Mouse (Mus musculus) thymus, adult 2 months (tissue): ENCODE measurements around the gene 1600012H06Rik. TPM values are rescaled to one million over a fixed set of nuclear protein-coding genes. Genes with fewer than 3 reads are reported as not detected.
"Not testable (repeated sequence)": the region's sequence is repeated elsewhere in the genome, so short reads cannot be mapped to it uniquely, and the experiment has no call there.

Experiments used
- DNase-seq: peaks from one replicate; pipeline ENCODE4 v3.0.0; 2021
- H3K27ac ChIP-seq: fragments of 200-500 bp; 2 replicates; pipeline ENCODE4 v1.5.1; 2012; ENCODE audit warnings: low read length, control low read depth; ENCODE audit not compliant: control insufficient read depth, insufficient read depth
- H3K27me3 ChIP-seq: fragments of 200-500 bp; 2 replicates; pipeline ENCODE4 v1.6.1; 2012; ENCODE audit warnings: mild to moderate bottlenecking, low read length, moderate library complexity, mixed read lengths; ENCODE audit not compliant: control insufficient read depth, insufficient read depth
- H3K36me3 ChIP-seq: fragments of 200-500 bp; 2 replicates; pipeline ENCODE4 v1.6.1; 2012; ENCODE audit warnings: mild to moderate bottlenecking, low read length, moderate library complexity; ENCODE audit not compliant: control insufficient read depth, insufficient read depth
- H3K4me1 ChIP-seq: fragments of 200-500 bp; replicated peaks from 2 replicates; pipeline ENCODE4 v1.6.1; 2012; ENCODE audit warnings: low read length; ENCODE audit not compliant: control insufficient read depth, insufficient read depth
- H3K4me3 ChIP-seq: fragments of 200-500 bp; 2 replicates; pipeline ENCODE4 v1.5.1; 2012; ENCODE audit warnings: mild to moderate bottlenecking, low read length, control low read depth, moderate library complexity; ENCODE audit not compliant: control insufficient read depth, insufficient read depth
- CTCF ChIP-seq: fragments of 200-500 bp; IDR thresholded peaks from 2 replicates; pipeline ENCODE4 v1.5.1; 2012; ENCODE audit warnings: mild to moderate bottlenecking, control low read depth, low read length, moderate library complexity, borderline replicate concordance; ENCODE audit not compliant: control insufficient read depth, poor library complexity, insufficient read depth; ENCODE audit errors: extremely low read depth
- POLR2A ChIP-seq: fragments of 200-500 bp; IDR thresholded peaks from 2 replicates; pipeline ENCODE4 v1.6.1; 2012; ENCODE audit warnings: mild to moderate bottlenecking, low read length, control low read depth, moderate library complexity; ENCODE audit not compliant: control insufficient read depth, poor library complexity, insufficient read depth; ENCODE audit errors: extremely low read depth
- WGBS: fragments of 180-500 bp; shearing (Covaris S2); methylation state at CpG from one replicate; pipeline ENCODE4 v1.1.7; 2018; 5-methylcytosine and 5-hydroxymethylcytosine counted together
- polyA plus RNA-seq: library from polyadenylated mRNA; depleted of rRNA; stranded (reverse); fragments of >200 nt; gene quantifications from 2 replicates; pipeline ENCODE4 v1.2.3, GENCODE M21; 2012

1600012H06Rik gene
- polyA plus RNA-seq, 1 experiment = 25.8 TPM

DNA sequence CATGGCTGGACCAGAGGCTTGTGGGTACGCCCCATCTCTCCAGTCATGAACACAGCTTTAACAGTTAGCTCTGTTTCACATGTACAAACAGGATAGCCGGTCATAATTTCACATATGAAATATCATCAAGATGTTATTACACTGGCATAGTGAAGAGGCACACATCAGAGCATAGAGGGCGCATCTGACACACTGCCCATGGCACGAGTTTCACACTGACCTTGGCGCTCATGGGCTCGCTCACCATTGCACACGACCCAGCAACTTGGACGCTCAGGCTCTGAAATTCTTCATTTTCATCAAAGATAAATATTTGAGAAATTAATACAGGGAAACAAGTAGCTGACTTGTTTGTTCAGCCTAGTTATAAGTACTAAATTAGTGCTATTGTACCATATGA, 25.1 kb upstream of the 1600012H06Rik start:
- 69% methylated on average over 8 of the region's 8 CpGs for WGBS
- TF ChIP-seq CTCF (no peak), POLR2A (no peak)
- DNase-seq = no peak
- no peak overlapping the region for H3K27ac ChIP-seq
- no peaks in the 10 kb centered on the region for H3K27me3 ChIP-seq
- no peak overlapping the region for H3K4me3 ChIP-seq
- no peaks in the 10 kb centered on the region for H3K36me3 ChIP-seq
- H3K4me1 ChIP-seq = peaks cover 25% of the 10 kb centered on the region

DNA sequence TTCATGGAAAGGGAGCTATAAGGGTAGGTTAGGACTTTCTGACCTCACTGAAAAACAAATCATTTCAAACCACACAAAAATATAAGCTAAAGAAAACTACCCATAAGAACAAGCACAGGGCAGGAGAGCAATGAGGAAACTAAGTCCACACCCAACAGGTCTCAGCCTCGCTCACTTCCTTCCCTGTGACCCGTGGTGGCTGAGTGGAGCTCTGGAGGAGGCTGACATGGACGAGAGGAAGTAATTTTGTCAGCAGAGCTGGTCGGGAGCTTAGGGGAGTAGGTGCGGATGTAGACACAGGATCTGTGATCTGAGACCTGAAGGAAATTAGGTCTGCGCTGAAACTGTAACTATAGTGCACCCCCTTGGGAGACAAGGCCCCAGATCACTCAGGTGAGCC, 21.4 kb upstream of the 1600012H06Rik start:
- H3K4me3 ChIP-seq = no peak overlapping the region
- H3K27me3 ChIP-seq = no peaks in the 10 kb centered on the region
- no peak for TF ChIP-seq POLR2A
- no peak overlapping the region for H3K27ac ChIP-seq
- H3K36me3 ChIP-seq = no peaks in the 10 kb centered on the region
- no peak for DNase-seq
- WGBS = 15% methylated on average over 6 of the region's 6 CpGs
- H3K4me1 ChIP-seq = peaks cover 14% of the 10 kb centered on the region

DNA sequence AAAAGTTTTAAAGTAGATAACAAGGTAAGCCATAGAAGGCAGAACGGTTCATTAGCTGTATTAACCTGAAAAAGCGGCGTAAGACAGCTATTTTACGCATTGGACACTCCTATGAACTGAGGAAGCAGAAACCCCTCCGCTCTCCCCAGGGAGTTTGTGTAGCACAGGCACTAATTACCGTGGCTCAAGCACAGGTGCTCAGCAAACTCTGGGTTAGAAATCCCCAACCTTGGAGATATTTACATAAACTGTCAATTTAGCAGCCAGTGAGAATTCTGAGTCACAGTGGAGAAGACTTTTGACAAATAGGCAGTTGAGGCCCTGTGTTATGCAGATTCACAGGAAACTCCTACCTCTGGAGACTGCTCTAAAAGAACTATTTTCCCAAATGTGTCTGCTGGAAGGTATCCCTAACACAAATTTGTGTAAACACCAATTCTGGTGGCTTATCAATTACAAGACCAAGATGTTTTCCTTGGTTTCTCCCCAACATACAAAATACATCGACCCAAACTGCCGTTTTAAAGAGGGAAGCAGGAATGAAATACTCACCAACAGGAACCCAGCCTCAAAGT, 15.3 kb upstream of the 1600012H06Rik start:
- Histone ChIP-seq H3K27me3 (no peaks in the 10 kb centered on the region), H3K27ac (no peak overlapping the region), H3K36me3 (no peaks in the 10 kb centered on the region), H3K4me1 (no peaks in the 10 kb centered on the region), H3K4me3 (no peak overlapping the region)
- TF ChIP-seq POLR2A (no peak), CTCF (no peak)
- DNase-seq = no peak
- WGBS = 80% methylated on average over 8 of the region's 8 CpGs

DNA sequence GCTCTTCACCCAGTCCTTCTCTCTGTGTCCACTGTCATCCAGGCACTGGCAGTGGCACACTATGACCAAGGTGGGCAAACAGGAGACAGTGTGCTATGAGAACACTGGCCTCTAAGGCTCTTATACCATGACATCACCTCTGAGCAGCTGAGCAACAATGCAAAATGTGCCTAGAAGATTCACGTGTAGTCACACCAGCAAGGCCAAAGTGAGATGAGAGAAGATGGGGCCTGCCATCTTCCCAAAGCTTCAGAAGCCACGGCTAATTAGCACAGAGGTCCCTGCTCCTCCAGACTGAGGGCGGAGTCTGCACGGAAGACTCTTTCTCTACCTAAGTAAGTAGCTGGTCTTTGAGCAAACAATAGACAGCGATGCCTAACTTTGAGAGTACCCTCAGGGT, 14.4 kb upstream of the 1600012H06Rik start:
- Histone ChIP-seq H3K27me3 (no peaks in the 10 kb centered on the region), H3K4me3 (no peak overlapping the region), H3K27ac (no peak overlapping the region), H3K4me1 (no peaks in the 10 kb centered on the region), H3K36me3 (no peaks in the 10 kb centered on the region)
- no peak for TF ChIP-seq CTCF
- no peak for TF ChIP-seq POLR2A
- WGBS = 92% methylated on average over 5 of the region's 5 CpGs
- no peak for DNase-seq

DNA sequence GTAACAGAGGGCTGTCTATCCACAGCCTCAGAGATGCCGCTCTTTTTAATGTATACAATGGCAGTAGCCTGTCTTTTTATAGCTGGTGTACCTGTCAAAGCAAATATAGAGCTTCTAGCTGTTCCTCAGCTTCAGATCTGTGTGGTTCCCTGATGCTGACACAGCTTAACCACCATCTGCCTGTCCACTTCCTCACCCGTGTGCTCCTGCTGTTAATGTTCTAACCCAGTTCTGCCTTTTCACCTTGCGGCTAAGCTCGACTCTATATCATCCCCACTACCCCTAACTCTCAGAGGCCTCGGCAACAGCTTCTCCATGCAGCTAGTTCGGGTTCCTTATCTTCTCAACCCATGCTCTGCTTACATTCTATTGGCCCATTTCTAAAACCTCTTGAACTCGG, 12.3 kb upstream of the 1600012H06Rik start:
- Histone ChIP-seq H3K36me3 (no peaks in the 10 kb centered on the region), H3K27me3 (no peaks in the 10 kb centered on the region), H3K4me1 (no peaks in the 10 kb centered on the region), H3K27ac (no peak overlapping the region), H3K4me3 (no peak overlapping the region)
- no peak for TF ChIP-seq POLR2A
- TF ChIP-seq CTCF = no peak
- DNase-seq = no peak
- WGBS = 11% methylated on average over 7 of the region's 7 CpGs

DNA sequence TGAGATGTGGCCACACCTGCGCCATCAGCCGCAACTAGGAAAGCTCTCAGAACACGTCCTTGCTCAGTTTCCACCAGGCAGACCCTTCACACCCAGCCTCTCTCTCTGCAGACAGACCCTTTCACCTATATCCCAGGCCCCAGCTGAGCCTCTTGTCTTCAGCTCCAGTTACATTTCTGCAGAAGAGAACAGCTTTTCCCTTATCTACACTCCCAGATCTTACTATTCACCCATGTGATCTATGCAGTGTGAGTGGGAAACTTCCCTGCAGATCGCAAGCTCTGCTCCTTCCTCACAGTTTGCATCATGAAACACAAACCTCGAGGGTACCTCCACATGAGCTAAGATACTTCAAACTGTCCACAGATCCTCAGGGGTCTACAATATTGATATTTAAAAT, 11.5 kb upstream of the 1600012H06Rik start:
- WGBS = 64% methylated on average over 5 of the region's 5 CpGs
- TF ChIP-seq CTCF (no peak), POLR2A (no peak)
- Histone ChIP-seq H3K27me3 (no peaks in the 10 kb centered on the region), H3K4me3 (no peak overlapping the region), H3K27ac (no peak overlapping the region), H3K36me3 (no peaks in the 10 kb centered on the region), H3K4me1 (no peaks in the 10 kb centered on the region)
- no peak for DNase-seq

DNA sequence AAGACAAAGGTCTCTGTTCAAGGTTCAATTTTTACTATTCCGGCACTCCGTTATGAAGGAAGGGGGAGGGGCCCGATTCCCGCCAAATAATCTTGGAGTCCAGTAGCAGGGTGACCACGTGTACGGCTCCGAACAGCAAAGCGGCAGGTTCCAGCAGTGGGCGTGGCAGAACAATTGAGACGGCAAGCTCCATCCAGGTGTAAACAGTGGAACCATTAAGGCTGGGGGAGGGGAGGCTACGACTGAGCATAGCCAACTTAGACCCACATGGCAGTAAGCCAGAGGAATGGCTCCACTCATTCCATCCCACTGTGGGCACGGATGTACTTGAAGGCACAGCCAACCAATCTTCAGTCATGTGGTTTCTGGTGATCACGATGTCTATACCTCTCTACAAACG, 7.7 kb upstream of the 1600012H06Rik start:
- H3K4me1 ChIP-seq, DNase-seq, H3K27me3 ChIP-seq, H3K36me3 ChIP-seq, H3K27ac ChIP-seq, H3K4me3 ChIP-seq: not testable (repeated sequence)
- 94% methylated on average over 14 of the region's 14 CpGs for whole genome bisulfite sequencing
